Mouse (Mus musculus) natural killer cell, adult 2 months (primary cell): ENCODE data around the gene Wfdc1.

Experiments
- DNase-seq, 2 experiments: peaks; one replicate each; pipeline ENCODE4 v3.0.0; 2022; ENCODE audit warnings: low spot score in 2 of 2

The Wfdc1 gene

DNA sequence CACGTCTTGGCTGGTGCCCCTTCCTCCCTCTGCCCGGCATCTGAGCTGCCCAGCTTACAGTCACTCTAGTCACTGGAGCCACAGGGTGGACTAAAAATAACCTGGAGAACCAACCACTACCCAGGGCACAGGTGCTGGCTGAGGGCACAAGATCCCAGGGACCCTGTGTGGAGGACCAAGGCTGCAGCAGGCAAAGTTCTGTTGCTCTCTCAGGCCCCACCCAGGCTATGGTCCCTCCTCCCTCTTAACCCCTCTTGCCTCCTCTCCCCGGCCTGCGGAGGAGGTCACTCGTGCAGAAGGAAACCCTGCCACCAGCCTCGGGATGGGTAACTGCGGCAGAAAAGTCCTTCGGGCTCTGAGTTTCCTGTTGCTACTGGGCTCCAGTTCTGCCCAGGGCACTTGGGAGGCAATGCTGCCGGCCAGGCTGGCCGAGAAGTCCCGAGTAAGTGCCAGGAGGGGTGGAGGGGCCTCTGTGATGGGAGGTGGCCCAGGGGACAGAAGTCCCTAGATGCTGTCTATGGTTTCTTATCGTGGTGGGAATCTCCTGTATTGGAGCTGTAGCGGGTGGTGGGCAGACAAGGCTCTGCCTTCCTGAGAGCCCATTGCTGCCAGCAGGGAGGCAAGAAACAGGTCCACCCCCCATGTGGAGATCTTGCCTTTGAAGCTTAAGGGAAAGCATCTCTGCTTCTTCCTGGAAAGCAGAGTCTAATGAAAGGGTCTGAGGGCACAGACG, at the start of gene Wfdc1:
TSS of gene Wfdc1 (plus strand) at position 147 of the 733 bp plus-strand sequence.
- no peak for DNase-seq

- DNase-seq: no peak
These were observed 49.4 kb upstream of the Wfdc1 start for GRCm38 (mm10) chr8:119616811-119617210.

DNA sequence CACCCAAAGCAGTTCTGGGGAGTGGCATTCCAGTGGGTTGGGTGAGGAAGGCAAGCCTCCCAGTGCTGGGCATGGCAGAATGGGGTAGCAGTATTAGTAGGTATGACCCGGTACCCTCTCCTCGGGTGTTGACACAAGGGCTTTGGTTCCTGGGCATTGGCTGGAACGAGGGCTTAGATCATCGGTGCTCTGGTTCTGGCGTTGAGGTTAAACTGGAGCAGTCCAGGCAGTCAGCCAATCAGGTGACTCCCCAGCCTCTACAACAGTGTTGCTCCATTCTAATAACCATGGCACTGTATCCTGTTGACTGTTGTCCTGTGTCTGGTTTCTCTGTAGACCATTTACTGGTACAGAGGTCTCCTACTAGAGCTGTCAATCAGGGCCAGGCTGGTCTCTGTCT, 48.6 kb upstream of the Wfdc1 start:
- DNase-seq: no peak

- no peak for DNase-seq
These were observed 47.3 kb upstream of the Wfdc1 start for GRCm38 (mm10) chr8:119618887-119619286.

DNA sequence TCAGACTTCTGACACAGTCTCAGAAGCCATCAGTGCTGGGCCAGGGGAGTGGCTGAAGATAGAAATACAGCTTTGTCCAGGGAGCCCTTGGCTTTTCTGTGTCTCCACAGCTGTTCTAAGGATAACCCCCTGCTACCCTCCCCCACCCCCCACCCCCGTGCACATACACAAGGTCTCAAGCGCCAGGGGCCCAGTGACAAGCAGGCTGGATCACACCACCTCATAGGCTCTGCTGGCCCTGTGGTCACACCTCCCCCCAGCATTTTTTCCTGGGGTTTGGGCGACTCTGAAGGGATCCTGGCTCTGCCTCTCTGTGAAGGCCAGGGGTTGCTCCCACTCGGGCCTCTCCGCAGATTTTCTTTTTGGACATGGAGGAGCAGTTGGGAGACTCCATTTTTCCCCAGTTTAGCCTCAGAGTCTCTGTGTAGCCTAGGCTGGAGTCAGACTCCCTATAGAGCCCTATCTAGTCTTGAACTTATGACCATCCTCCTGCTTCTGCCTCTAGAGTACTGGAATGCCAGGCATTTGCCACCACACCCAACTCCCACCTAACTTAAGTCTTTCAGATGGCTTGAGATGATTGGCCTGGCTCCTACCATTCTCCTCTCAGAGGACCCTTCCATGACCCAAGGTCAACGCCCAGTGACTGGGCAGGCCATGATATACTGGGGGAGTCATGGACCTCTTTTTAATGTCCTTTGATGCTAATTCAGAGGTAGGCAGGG, 45.9 kb upstream of the Wfdc1 start:
- no peak for DNase-seq

GRCm38 (mm10) chr8:119620848-119621465, 45.2 kb upstream of the Wfdc1 start:
- DNase-seq: no peak

DNA sequence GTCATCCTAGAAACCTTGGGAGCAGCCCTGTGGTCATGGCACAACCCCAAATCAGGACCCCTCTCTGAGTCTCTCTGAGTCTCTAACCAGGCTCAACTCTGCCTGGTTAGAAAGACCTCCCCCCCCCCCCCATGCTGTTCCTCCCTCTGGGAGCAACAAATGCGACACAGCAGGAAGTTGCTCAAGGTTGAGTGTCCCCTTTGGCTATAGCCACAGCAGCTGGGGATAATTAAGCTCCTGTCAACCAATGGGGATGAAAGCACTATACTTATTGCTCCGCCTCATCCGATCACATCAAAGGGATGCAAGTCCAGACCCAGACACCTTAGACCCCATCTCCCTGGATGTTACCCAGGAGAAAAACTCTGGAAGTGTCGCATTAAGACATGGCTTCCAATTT, 43.6 kb upstream of the Wfdc1 start:
- no peak for DNase-seq

DNA sequence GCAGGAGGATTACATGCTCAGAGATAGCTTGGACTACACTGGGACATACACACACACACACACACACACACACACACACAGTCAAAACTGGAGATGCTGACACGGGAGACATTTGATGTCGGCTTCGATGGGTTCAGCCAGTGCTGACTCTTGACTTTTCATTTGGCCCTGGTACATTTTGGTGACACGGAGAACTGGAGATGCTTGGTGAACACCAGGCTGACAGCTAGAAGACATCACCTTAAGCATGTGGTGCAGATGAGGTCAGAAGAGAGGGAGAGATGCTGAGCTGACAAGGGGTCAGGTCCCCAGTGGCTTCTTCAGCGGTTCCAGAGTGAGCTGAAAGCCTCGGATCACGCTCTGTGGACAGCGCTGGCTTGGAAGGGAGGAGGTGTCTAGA, 43.1 kb upstream of the Wfdc1 start:
- DNase-seq: no peak

DNA sequence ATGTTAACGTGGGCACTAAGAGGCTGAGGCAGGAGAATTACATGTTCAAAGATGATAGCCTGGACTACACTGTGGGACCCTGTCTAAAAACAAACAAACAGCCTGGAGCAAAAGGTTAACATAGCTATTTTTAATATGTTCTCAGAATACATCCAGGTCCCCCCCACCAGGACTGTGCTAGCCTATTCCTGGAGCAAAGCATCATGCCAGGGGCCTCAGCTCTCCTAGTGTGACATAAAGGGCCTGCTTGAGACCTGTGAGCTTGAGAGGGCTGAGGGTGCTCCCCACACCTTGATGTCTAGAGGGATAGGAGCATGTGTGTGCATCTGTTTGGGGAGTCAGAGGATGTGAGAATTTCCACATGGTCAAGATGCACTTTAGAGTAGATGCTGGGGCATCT, 42.4 kb upstream of the Wfdc1 start:
- DNase-seq: no peak

GRCm38 (mm10) chr8:119624916-119625315, 41.2 kb upstream of the Wfdc1 start:
- DNase-seq: no peak

GRCm38 (mm10) chr8:119625788-119626187, 40.4 kb upstream of the Wfdc1 start:
- DNase-seq: no peak

GRCm38 (mm10) chr8:119627199-119627598, 39.0 kb upstream of the Wfdc1 start:
- DNase-seq: no peak

DNA sequence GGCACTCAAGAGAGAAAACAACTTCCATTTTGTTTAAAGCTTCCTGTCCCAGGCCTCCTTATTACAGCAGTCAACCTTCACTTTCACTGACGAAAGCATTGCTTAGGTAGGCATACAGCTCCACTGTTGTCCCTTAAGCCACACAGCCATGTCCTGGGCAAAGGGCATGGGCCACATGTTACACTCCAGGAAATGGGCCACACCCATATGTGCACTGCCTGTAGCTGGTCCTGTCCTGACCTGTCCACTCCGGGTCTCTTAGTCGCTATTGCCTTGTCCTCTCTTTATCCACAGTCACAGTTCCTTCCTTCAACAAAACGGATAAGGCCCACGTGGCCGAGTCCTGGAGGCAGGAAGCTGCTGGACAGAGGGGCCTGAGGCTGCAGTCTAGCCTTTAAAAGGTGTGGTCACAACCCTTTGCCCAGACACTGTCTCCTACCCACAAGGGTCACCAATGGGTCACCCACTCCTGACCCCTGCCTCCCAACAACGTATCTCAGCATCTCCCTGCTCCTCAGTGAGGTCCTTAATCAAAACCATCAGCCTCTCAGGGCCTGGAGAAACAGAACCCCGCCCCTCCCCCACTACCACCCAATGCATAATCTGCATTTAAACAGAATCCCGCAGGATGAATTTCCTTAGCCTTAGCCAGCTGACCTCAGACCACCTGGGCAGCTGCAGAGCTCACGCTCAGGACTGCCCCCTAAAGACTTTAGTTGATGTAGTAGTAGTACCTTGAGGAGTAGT, 38.4 kb upstream of the Wfdc1 start:
- DNase-seq: no peak

- no peak for DNase-seq
These were observed 35.3 kb upstream of the Wfdc1 start for GRCm38 (mm10) chr8:119630841-119631240.

DNA sequence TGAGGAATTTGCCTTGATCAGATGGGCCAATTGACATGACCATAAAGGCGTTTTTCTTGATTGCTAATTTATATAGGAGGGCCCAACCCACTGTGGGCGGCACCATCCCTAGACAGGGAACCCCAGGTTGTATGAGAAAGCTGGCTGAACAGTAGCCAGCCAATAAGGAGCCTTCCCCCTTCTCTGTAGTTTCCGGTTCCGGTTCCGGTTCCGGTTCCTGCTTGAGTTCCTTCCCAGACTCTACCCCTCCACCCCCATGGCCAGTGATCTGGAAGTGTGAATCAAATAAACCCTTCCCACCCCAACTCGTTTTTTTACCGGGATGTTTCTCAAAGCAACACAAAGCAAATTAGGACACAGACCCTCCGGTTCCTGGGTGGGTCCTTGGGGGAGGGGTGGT, 33.9 kb upstream of the Wfdc1 start:
- DNase-seq: no peak

DNA sequence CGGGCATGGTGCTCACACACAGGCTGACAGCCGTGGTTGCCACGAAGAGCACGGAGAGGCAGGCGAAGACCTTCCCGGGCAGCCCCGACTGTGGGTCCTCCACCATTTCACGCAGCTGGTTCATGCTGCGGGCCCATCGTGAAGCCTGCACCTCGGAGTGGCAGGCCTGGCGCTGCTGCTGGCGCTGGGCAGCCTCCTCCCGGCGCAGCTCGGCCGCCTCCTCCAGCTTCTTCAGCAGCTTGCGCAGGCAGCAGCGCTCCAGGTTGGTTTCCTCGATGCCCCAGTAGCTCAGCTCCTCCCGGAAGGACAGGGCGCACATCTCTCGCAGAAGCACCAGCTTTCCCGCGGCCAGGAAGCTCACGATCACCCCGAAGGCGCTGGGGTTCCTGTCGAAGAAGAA, 33.3 kb upstream of the Wfdc1 start:
- DNase-seq: no peak

GRCm38 (mm10) chr8:119634616-119635336, 31.4 kb upstream of the Wfdc1 start:
- DNase-seq: no peak

- DNase-seq: no peak
These were observed 30.8 kb upstream of the Wfdc1 start, which contains the start of gene Kcng4 for GRCm38 (mm10) chr8:119635378-119635777. Gene Kcng4 (minus strand): TSS chr8:119635680.

DNA sequence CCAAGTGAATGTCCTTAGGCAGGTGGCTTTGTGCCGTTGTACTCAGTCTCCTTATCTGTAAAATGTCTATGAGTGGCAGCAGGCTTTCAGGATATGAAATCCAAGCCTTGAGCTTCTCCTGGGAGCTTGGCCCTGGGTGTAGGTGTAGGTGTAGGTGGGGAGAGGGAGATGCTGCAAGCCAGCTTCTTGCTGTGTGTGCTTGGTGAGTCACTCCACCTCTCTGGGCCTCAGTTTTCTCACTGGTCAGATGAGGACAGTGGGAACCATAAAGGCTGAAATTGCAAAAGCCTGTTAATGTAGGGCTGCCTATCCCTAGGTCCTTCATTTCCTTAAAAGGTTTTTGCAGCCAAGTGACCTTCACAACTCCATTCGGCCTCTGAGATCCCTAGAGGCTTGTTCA, 30.2 kb upstream of the Wfdc1 start:
- no peak for DNase-seq

DNA sequence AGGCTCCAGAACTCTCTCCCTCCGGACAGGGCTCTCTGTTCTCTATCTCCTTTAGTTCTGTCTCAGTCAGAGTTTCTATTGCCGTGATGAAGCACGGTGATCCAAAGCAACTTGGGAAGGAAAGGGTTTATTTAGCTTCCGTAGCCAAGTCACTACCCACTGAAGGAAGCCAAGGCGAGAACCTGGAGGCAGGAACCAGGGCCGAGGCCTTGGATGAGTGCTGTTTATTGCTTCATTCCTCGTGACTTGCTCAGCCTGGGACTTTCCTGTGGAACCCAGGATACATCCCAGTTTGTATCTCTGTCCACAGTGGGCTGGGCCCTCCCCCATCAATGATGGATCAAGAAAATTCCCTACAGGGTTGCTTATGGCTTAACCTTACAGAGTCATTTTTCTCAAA, 29.4 kb upstream of the Wfdc1 start:
- no peak for DNase-seq

GRCm38 (mm10) chr8:119637381-119637780, 28.8 kb upstream of the Wfdc1 start:
- no peak for DNase-seq

- no peak for DNase-seq
These were observed 27.9 kb upstream of the Wfdc1 start for GRCm38 (mm10) chr8:119638261-119638660.
